Mouse (Mus musculus) right cerebral cortex, postnatal 4 days (tissue): Measurements from ENCODE around the gene Vmn2r11.
"Not testable (repeated sequence)": the region's sequence is repeated elsewhere in the genome, so short reads cannot be mapped to it uniquely, and the experiment has no call there.

ENCODE experiments used
- DNase-seq: peaks from one replicate; pipeline ENCODE4 v3.0.0-alpha.2; 2022

The Vmn2r11 gene

GRCm38 (mm10) chr5:109059469-109059868 is at the start of gene Vmn2r11:
TSS of gene Vmn2r11 (minus strand) at chr5:109059569.
- not testable (repeated sequence) for DNase-seq

- not testable (repeated sequence) for DNase-seq
Measured at GRCm38 (mm10) chr5:109097850-109098249, 38.5 kb upstream of the Vmn2r11 start, which contains the start of gene Vmn2r12. TSS of gene Vmn2r12 (minus strand) at chr5:109097950.

GRCm38 (mm10) chr5:109096482-109096881 is 37.1 kb upstream of the Vmn2r11 start:
- not testable (repeated sequence) for DNase-seq

GRCm38 (mm10) chr5:109072016-109072415 is 12.6 kb upstream of the Vmn2r11 start:
- not testable (repeated sequence) for DNase-seq

GRCm38 (mm10) chr5:109055286-109055685 is 4.1 kb downstream of the Vmn2r11 start:
- no peak for DNase-seq

- DNase-seq = no peak
Measured at GRCm38 (mm10) chr5:109032591-109032990, 26.8 kb downstream of the Vmn2r11 start.

GRCm38 (mm10) chr5:109006427-109006826 is 52.9 kb downstream of the Vmn2r11 start, which contains the start of gene Vmn2r10:
TSS of gene Vmn2r10 (minus strand) at chr5:109006527.
- DNase-seq = not testable (repeated sequence)
